Mouse (Mus musculus) testis, adult 2 months (tissue): Measurements from ENCODE around the gene Lpin1. TPM values are rescaled to one million over a fixed set of nuclear protein-coding genes. Genes with fewer than 3 reads are reported as not detected.
A peak's percentile ranks its signal among the peaks of the same experiment; 100 is the strongest.

ENCODE experiments used
- H3K27ac ChIP-seq: fragments of 200-500 bp; 2 replicates; pipeline ENCODE4 v1.5.1; 2012; ENCODE audit warnings: low read depth, low read length; ENCODE audit not compliant: control insufficient read depth, insufficient read depth
- H3K27me3 ChIP-seq: fragments of 200-500 bp; 2 replicates; pipeline ENCODE4 v1.6.1; 2012; ENCODE audit warnings: mild to moderate bottlenecking, low read length, moderate library complexity; ENCODE audit not compliant: control insufficient read depth, insufficient read depth
- H3K36me3 ChIP-seq: fragments of 200-500 bp; 2 replicates; pipeline ENCODE4 v1.6.1; 2012; ENCODE audit warnings: mild to moderate bottlenecking, low read length; ENCODE audit not compliant: control insufficient read depth, insufficient read depth
- H3K4me1 ChIP-seq: fragments of 200-500 bp; 2 replicates; pipeline ENCODE4 v1.6.1; 2012; ENCODE audit warnings: low read length; ENCODE audit not compliant: control insufficient read depth, insufficient read depth
- H3K4me3 ChIP-seq: fragments of 200-500 bp; 2 replicates; pipeline ENCODE4 v1.5.1; 2012; ENCODE audit warnings: low read depth, mild to moderate bottlenecking, low read length, moderate library complexity, mixed read lengths; ENCODE audit not compliant: control insufficient read depth
- CTCF ChIP-seq: fragments of 200-500 bp; IDR thresholded peaks from 2 replicates; pipeline ENCODE4 v1.5.1; 2012; ENCODE audit warnings: low read depth, mild to moderate bottlenecking, inconsistent platforms, low read length, moderate library complexity; ENCODE audit not compliant: control insufficient read depth, insufficient read depth, insufficient replicate concordance
- POLR2A ChIP-seq: fragments of 200-500 bp; IDR thresholded peaks from 2 replicates; pipeline ENCODE4 v1.6.1; 2012; ENCODE audit warnings: low read depth, mild to moderate bottlenecking, inconsistent platforms, low read length, moderate library complexity; ENCODE audit not compliant: control insufficient read depth
- polyA plus RNA-seq: library from polyadenylated mRNA; depleted of rRNA; stranded (reverse); fragments of >200 nt; gene quantifications from 2 replicates; pipeline ENCODE4 v1.2.3, GENCODE M21; 2012

Gene Lpin1
- polyA plus RNA-seq, 1 experiment = 301 TPM

- Histone ChIP-seq H3K4me1 (no peaks in the 10 kb centered on the region), H3K4me3 (no peak overlapping the region), H3K27ac (no peak overlapping the region), H3K36me3 (no peaks in the 10 kb centered on the region), H3K27me3 (no peaks in the 10 kb centered on the region)
- TF ChIP-seq POLR2A (no peak), CTCF (no peak)
Observed at GRCm38 (mm10) chr12:16515183-16515582, 95.6 kb downstream of the Lpin1 start.

- no peak for TF ChIP-seq POLR2A
- no peak for TF ChIP-seq CTCF
- H3K4me3 ChIP-seq = no peak overlapping the region
- H3K4me1 ChIP-seq = no peaks in the 10 kb centered on the region; the same call in 1 of the 2 replicates
- H3K27ac ChIP-seq = no peak overlapping the region
- H3K27me3 ChIP-seq = no peaks in the 10 kb centered on the region
- no peaks in the 10 kb centered on the region for H3K36me3 ChIP-seq
Observed at GRCm38 (mm10) chr12:16512991-16513390, 97.8 kb downstream of the Lpin1 start.

GRCm38 (mm10) chr12:16509122-16509752 lies 101.5 kb downstream of the Lpin1 start:
- no peak overlapping the region for H3K4me3 ChIP-seq
- TF ChIP-seq CTCF (peak; percentile 61; the same call in 1 of the 2 replicates), POLR2A (no peak)
- H3K4me1 ChIP-seq = no peaks in the 10 kb centered on the region; the same call in 1 of the 2 replicates
- no peaks in the 10 kb centered on the region for H3K27me3 ChIP-seq
- no peaks in the 10 kb centered on the region for H3K36me3 ChIP-seq
- no peak overlapping the region for H3K27ac ChIP-seq

- Histone ChIP-seq H3K27ac (no peak overlapping the region), H3K36me3 (no peaks in the 10 kb centered on the region), H3K27me3 (no peaks in the 10 kb centered on the region), H3K4me3 (no peak overlapping the region), H3K4me1 (no peaks in the 10 kb centered on the region; the same call in 1 of the 2 replicates)
- TF ChIP-seq POLR2A = no peak
- no peak for TF ChIP-seq CTCF
Observed at GRCm38 (mm10) chr12:16506796-16507790, 103.7 kb downstream of the Lpin1 start.

DNA sequence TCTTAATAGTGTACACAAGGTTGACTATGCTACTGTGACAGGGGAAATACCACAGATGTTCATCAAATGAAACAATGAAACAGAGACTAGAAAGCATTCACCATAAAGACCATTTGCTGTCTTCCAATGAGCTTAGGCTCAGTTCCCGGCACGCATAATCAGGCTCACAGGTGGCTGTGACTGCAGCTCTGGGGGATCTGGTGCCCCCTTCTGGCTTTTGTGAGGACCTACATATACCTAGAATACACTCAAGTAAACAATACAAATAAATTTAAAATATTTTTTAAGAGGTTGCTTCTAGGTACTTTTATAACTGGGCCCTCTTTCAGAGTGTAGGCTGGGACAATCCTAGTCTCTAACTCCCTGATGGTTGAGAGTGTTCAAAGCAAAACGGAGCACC lies 106.5 kb downstream of the Lpin1 start:
- Histone ChIP-seq H3K4me3 (no peak overlapping the region), H3K4me1 (no peaks in the 10 kb centered on the region; the same call in 1 of the 2 replicates), H3K36me3 (no peaks in the 10 kb centered on the region), H3K27me3 (no peaks in the 10 kb centered on the region), H3K27ac (no peak overlapping the region)
- TF ChIP-seq POLR2A (no peak), CTCF (no peak)

DNA sequence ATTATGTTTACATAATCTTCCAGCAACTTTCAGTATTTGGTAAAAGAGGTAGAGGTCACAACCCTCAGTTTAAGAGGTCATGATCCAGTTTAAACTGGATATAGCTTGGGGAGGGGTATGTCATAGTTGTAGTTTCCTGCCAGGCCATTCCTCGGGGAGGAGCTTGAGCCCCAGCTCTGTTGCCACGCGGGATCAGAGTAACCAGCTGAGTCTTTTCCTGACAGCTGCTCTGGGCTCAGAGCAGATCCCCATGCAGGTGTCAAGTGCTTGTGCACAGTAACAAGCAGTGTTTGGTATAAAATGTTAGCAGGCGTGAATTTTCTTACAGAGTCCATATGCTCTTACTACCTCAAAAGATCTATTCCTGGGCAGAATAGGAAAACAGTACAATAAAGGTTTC lies 112.8 kb downstream of the Lpin1 start:
- TF ChIP-seq CTCF = no peak
- TF ChIP-seq POLR2A = no peak
- H3K27me3 ChIP-seq = no peaks in the 10 kb centered on the region
- no peaks in the 10 kb centered on the region for H3K4me1 ChIP-seq
- no peaks in the 10 kb centered on the region for H3K36me3 ChIP-seq
- no peak overlapping the region for H3K4me3 ChIP-seq
- no peak overlapping the region for H3K27ac ChIP-seq

DNA sequence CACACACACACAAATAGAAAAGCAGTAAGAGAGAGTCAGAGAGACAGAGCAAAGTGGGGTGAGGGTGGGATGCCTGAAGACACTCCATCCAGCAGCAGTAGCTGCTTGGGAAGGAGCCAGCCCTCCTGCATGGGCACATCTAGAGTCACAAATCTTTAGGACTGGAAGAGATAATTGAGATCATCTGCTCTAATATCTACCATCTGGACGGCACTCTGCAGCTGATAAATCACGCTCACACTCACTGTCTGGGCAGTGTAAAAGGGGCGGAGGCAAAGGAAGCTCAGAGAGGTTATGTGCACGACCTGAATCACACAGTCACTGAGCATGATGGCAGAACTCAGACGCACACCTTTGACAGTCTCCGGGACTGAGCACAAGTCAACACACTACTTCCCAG lies 118.1 kb downstream of the Lpin1 start:
- TF ChIP-seq CTCF (no peak), POLR2A (no peak)
- Histone ChIP-seq H3K4me1 (no peaks in the 10 kb centered on the region), H3K27ac (no peak overlapping the region), H3K36me3 (no peaks in the 10 kb centered on the region), H3K27me3 (no peaks in the 10 kb centered on the region), H3K4me3 (no peak overlapping the region)
